In the genomic region with DNA sequence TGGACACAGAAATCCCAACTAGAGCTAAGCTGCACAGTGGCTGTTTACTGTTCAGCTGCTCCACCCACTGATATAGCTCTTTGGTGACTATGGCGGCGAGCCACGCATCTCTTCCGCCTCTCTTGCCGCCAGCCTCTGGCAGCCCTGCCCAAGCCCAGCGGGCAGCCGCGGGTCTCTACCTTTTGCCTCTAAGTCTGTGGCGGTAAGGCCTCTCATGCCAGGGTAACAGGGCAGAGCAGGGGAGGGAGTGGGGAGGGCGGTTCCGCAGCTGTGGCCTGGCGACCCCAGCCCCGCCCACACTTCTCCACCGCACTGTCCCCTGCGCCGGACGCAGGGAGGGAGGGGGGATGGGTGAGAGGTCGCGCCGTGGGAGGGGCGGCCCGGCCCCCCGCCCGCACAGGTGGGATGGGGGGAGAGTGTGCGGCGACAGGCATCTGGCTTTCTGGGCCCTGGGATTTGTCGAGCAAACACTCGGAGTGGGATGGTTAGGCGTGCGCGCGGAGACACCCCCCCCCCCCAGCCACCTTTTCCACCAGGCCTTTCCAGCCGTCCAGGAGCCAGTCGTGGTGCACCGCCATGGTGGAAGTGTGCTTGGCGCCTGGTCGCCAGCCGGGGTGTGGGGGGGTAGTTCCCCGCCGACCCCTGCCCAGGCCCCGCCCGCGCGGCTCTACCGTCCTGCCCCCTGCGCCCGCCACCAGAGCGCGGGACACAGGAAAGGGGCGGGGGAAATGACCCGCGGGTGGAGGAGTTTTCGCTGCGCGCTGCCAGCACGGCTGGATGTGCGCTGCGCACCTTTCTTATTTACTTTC, we compare ENCODE assay signal across 8 mouse cellular contexts. TPM values are rescaled to one million over a fixed set of nuclear protein-coding genes. Genes with fewer than 3 reads are reported as not detected.
DNase-seq lines count a peak whose midpoint lies in the region; ATAC-seq and TF ChIP-seq lines count a peak whose summit lies in the region.

No protein-coding gene starts in this region.

- ATAC-seq in erythroblast, adult 5-6 weeks (replicated peaks; ENCODE audit: low FRiP score, poor library complexity, severe bottlenecking): peak; percentile 83
- ATAC-seq in lung, embryonic 16.5 days (ENCODE audit: low read depth): peak; percentile 97

- intact Hi-C loops in heart, postnatal 10 days (cut with DNase I): no loop called here

- no peak overlapping the region for H3K9ac ChIP-seq in MEL (ENCODE audit: control insufficient read depth, low read depth, low read length, poor library complexity, severe bottlenecking)
- H3K9ac ChIP-seq in lung, embryonic 16.5 days (ENCODE audit: low read length): peak overlapping the region; percentile 66

- H3K4me3 ChIP-seq in MEL (ENCODE audit: control insufficient read depth in 1 of 2, insufficient read depth in 1 of 2, low read depth in 2 of 2, low read length in 2 of 2): no peak overlapping the region
- peak overlapping the region; percentile 64 for H3K4me3 ChIP-seq in lung, embryonic 16.5 days (ENCODE audit: low read length)

- H3K4me1 ChIP-seq in MEL (ENCODE audit: control insufficient read depth in 1 of 2, insufficient read depth in 2 of 2, low read length in 2 of 2): no peaks in the 10 kb centered on the region
- H3K4me1 ChIP-seq in lung, embryonic 16.5 days (replicated peaks; ENCODE audit: control insufficient read depth, insufficient read depth, low read length): no peaks in the 10 kb centered on the region

- no peak for TF ChIP-seq CTCF in MEL (IDR thresholded peaks at IDR 0.05 in 2 of 3, conservative IDR thresholded peaks at IDR 0.05 in 1 of 3; ENCODE audit: control insufficient read depth in 1 of 3, insufficient read depth in 1 of 3, low read depth in 2 of 3, low read length in 3 of 3, poor library complexity in 1 of 3, severe bottlenecking in 1 of 3)
- TF ChIP-seq CTCF in brain, embryonic 14.5 days (IDR thresholded peaks at IDR 0.05; ENCODE audit: borderline replicate concordance, extremely low read depth, insufficient read depth, insufficient read length): no peak

- no peak for TF ChIP-seq POLR2A in MEL (IDR thresholded peaks at IDR 0.05; ENCODE audit: control insufficient read depth in 1 of 2, insufficient read depth in 1 of 2, low read depth in 1 of 2, low read length in 2 of 2, poor library complexity in 1 of 2)
- no peak for TF ChIP-seq POLR2A in brain, embryonic 14.5 days (IDR thresholded peaks at IDR 0.05; ENCODE audit: borderline replicate concordance, extremely low read depth, insufficient read depth, insufficient read length, poor library complexity, severe bottlenecking)

- peak; percentile 60 for DNase-seq in MEL (ENCODE audit: low read depth, low spot score)
- peak; percentile 64 for DNase-seq in brain, embryonic 14.5 days (ENCODE audit: low read depth)
- peak; percentile 20 to 23 for DNase-seq in heart, postnatal 10 days
- DNase-seq in kidney, postnatal 25 days: peak; percentile 65 to 88
- peak; percentile 3 for DNase-seq in ovary, adult 18-20 months (ENCODE audit: low spot score)
- DNase-seq in urinary bladder, adult 2 months (ENCODE audit: low spot score): peak; percentile 35

- no peaks in the 10 kb centered on the region for H3K79me2 ChIP-seq in MEL (ENCODE audit: control insufficient read depth, insufficient read depth, low read length, poor library complexity)

- no peaks in the 10 kb centered on the region for H3K9me3 ChIP-seq in MEL (replicated peaks; ENCODE audit: insufficient read depth, low read length)
- H3K9me3 ChIP-seq in lung, embryonic 16.5 days (ENCODE audit: control insufficient read depth, low read length): no peaks in the 10 kb centered on the region; the same call in 1 of the 2 replicates

- no peak overlapping the region for H3K27ac ChIP-seq in MEL (ENCODE audit: control insufficient read depth, low read depth, low read length)
- peak overlapping the region; percentile 85 for H3K27ac ChIP-seq in lung, embryonic 16.5 days (ENCODE audit: low read length)

- TF ChIP-seq RAD21 in MEL (IDR thresholded peaks at IDR 0.05; ENCODE audit: low read depth, low read length): no peak

- no peaks in the 10 kb centered on the region for H3K36me3 ChIP-seq in MEL (ENCODE audit: control insufficient read depth in 1 of 2, insufficient read depth in 2 of 2, low read length in 2 of 2)
- H3K36me3 ChIP-seq in lung, embryonic 16.5 days (ENCODE audit: control insufficient read depth, insufficient read depth, low read length): no peaks in the 10 kb centered on the region

- peak overlapping the region; percentile 56 for H3K4me2 ChIP-seq in lung, embryonic 16.5 days (ENCODE audit: low read depth, low read length)

- WGBS in lung, embryonic 16.5 days: 6% methylated on average over 52 of the region's 58 CpGs

- H3K27me3 ChIP-seq in MEL (ENCODE audit: control insufficient read depth in 1 of 2, insufficient read depth in 2 of 2, low read length in 2 of 2): no peaks in the 10 kb centered on the region
- no peaks in the 10 kb centered on the region for H3K27me3 ChIP-seq in lung, embryonic 16.5 days (ENCODE audit: control insufficient read depth, insufficient read depth, low read depth, low read length)

- TF ChIP-seq EP300 in MEL (IDR thresholded peaks at IDR 0.05; ENCODE audit: low read depth in 1 of 2, low read length in 2 of 2): no peak

TF ChIP-seq in MEL, 35 proteins besides CTCF, POLR2A, EP300 and RAD21:
- TF ChIP-seq POLR2AphosphoS2 (IDR thresholded peaks at IDR 0.05; ENCODE audit: low read length) (no peak), ZC3H11A (IDR thresholded peaks at IDR 0.05; ENCODE audit: low read depth, low read length) (no peak), POLR2AphosphoS5 (IDR thresholded peaks at IDR 0.05; ENCODE audit: borderline replicate concordance, low read depth, low read length) (no peak), HCFC1 (IDR thresholded peaks at IDR 0.05; ENCODE audit: low read depth, low read length) (no peak), CHD2 (IDR thresholded peaks at IDR 0.05; ENCODE audit: low read length) (no peak), MEF2A (IDR thresholded peaks at IDR 0.05; ENCODE audit: extremely low read depth, insufficient replicate concordance, low read depth, low read length, poor library complexity, severe bottlenecking) (no peak), MAFK (IDR thresholded peaks at IDR 0.05; ENCODE audit: borderline replicate concordance, low read depth, low read length) (no peak), TBP (IDR thresholded peaks at IDR 0.05; ENCODE audit: low read depth, low read length) (no peak), ZKSCAN1 (IDR thresholded peaks at IDR 0.05; ENCODE audit: low read depth, low read length) (no peak), MYC (IDR thresholded peaks at IDR 0.05; ENCODE audit: low read depth, low read length) (no peak), MAZ (IDR thresholded peaks at IDR 0.05; ENCODE audit: low read depth, low read length) (no peak), ZNF384 (IDR thresholded peaks at IDR 0.05; ENCODE audit: low read depth, low read length) (no peak), KAT2A (conservative IDR thresholded peaks at IDR 0.05; ENCODE audit: low read depth, low read length) (no peak), SMC3 (IDR thresholded peaks at IDR 0.05; ENCODE audit: low read depth, low read length) (no peak), RCOR1 (IDR thresholded peaks at IDR 0.05; ENCODE audit: low read depth, low read length) (no peak), BHLHE40 (IDR thresholded peaks at IDR 0.05; ENCODE audit: borderline replicate concordance, low read depth, low read length) (no peak), UBTF (IDR thresholded peaks at IDR 0.05; ENCODE audit: borderline replicate concordance, insufficient read depth, low read depth, low read length) (no peak), TCF12 (IDR thresholded peaks at IDR 0.05; ENCODE audit: low read depth, low read length) (no peak), CHD1 (IDR thresholded peaks at IDR 0.05; ENCODE audit: low read depth, low read length) (no peak)

RNA-seq across cellular contexts. Expression of gene Slc22a29, which starts 33.4 kb away (rescaled TPM):
- total RNA-seq in MEL (2012; rRNA removed): not detected in 2 replicates
- not detected for polyA plus RNA-seq in MEL (2012; ENCODE audit: insufficient read depth in 1 of 2, insufficient read length in 2 of 2, low read depth in 1 of 2, low replicate concordance in 2 of 2, missing spikeins in 1 of 2)
- polyA plus RNA-seq in brain, embryonic 14.5 days (2012; rRNA removed): 0.10 and 0.14 TPM in 2 replicates
- total RNA-seq in erythroblast, adult 5-6 weeks (2015; ENCODE audit: low replicate concordance): not detected in 2 replicates
- total RNA-seq in erythroblast, adult 5-6 weeks (2017; ENCODE audit: low replicate concordance): not detected in 2 replicates
- total RNA-seq in heart, postnatal 10 days (2021): not detected
- polyA plus RNA-seq in lung, embryonic 16.5 days (2015; fragmentation: Nextera tagmentation; extraction: Ambion mirVana): 0.09 TPM in 1 of 2 replicates, not detected in the other
- polyA plus RNA-seq in urinary bladder, adult 2 months (2012; rRNA removed): 0.06 and 0.08 TPM in 2 replicates

Comparison
In these comparisons a context has a peak if more than half of its experiments do, and no peak if none do; other contexts are left out.
1. DNase-seq: peak in every context shown above with its lines; median percentile 76 in kidney, postnatal 25 days; 64 in brain, embryonic 14.5 days; 60 in MEL; 35 in urinary bladder, adult 2 months; 22 in heart, postnatal 10 days; 3 in ovary, adult 18-20 months.